Mouse (Mus musculus) CH12.LX (cell line): ENCODE measurements around the gene Ntm. TPM values are rescaled to one million over a fixed set of nuclear protein-coding genes. Genes with fewer than 3 reads are reported as not detected.

ENCODE experiments used
- DNase-seq: peaks from one replicate; pipeline ENCODE4 v3.0.0-alpha.2; 2013; ENCODE audit errors: extremely low read depth
- H3K27ac ChIP-seq: 2 replicates; pipeline ENCODE4 v1.5.1; 2012; ENCODE audit warnings: low read depth, mild to moderate bottlenecking, control low read depth, moderate library complexity; ENCODE audit not compliant: insufficient read depth
- H3K27me3 ChIP-seq: replicated peaks from 2 replicates; pipeline ENCODE3; 2012; ENCODE audit warnings: inconsistent platforms
- H3K36me3 ChIP-seq, 2 experiments: replicated peaks in 1 of 2; 2 replicates each; pipeline versions ENCODE3 to v1.6.1; 2012; ENCODE audit warnings: inconsistent platforms in 1 of 2, low read length in 1 of 2, mild to moderate bottlenecking in 1 of 2, mixed read lengths in 1 of 2, moderate library complexity in 1 of 2; ENCODE audit not compliant: control insufficient read depth in 1 of 2, insufficient read depth in 1 of 2
- H3K4me1 ChIP-seq, 2 experiments: 2 replicates each; pipeline ENCODE4 v1.6.1; 2012; ENCODE audit warnings: inconsistent platforms in 1 of 2, moderate library complexity in 1 of 2; ENCODE audit not compliant: insufficient read depth in 2 of 2, control insufficient read depth in 1 of 2
- H3K4me2 ChIP-seq: 2 replicates; pipeline ENCODE4 v1.6.1; 2012; ENCODE audit warnings: low read depth, mild to moderate bottlenecking, control low read depth; ENCODE audit not compliant: poor library complexity, insufficient read depth, severe bottlenecking
- H3K4me3 ChIP-seq, 3 experiments: fragments of 150-350 bp in 1 of 3; sonication (generic) in 1 of 3; replicated peaks in 1 of 3; 2 replicates each; pipeline versions ENCODE3 to v1.5.1; 2011 to 2012; ENCODE audit warnings: low read depth in 2 of 3, low read length in 2 of 3, mild to moderate bottlenecking in 2 of 3, moderate library complexity in 2 of 3, control low read depth in 1 of 3, improper control_type of control experiment in 1 of 3, inconsistent platforms in 1 of 3, mixed read lengths in 1 of 3; ENCODE audit not compliant: poor library complexity in 1 of 3
- H3K79me2 ChIP-seq: replicated peaks from 2 replicates; pipeline ENCODE4 v1.6.1; 2012; ENCODE audit warnings: mild to moderate bottlenecking, moderate library complexity; ENCODE audit not compliant: control insufficient read depth, poor library complexity, insufficient read depth, severe bottlenecking; ENCODE audit errors: extremely low read depth
- H3K9ac ChIP-seq: 2 replicates; pipeline ENCODE4 v1.6.1; 2012; ENCODE audit warnings: low read depth, mild to moderate bottlenecking, control low read depth, moderate library complexity; ENCODE audit not compliant: insufficient read depth
- H3K9me3 ChIP-seq: replicated peaks from 2 replicates; pipeline ENCODE3; 2012; ENCODE audit warnings: low read length, inconsistent platforms, mixed read lengths
- BHLHE40 ChIP-seq: IDR thresholded peaks from 2 replicates; pipeline ENCODE4 v1.6.1; 2011; ENCODE audit warnings: mild to moderate bottlenecking, low read depth, low read length, improper control_type of control experiment
- CHD1 ChIP-seq: IDR thresholded peaks from 2 replicates; pipeline ENCODE4 v1.6.1; 2012; ENCODE audit warnings: low read depth, low read length, improper control_type of control experiment, inconsistent platforms
- CTCF ChIP-seq, 2 experiments: IDR thresholded peaks in 1 of 2; conservative IDR thresholded peaks in 1 of 2; 2 replicates each; pipeline ENCODE4 v1.5.1; 2011 to 2012; ENCODE audit warnings: low read depth in 2 of 2, low read length in 2 of 2, improper control_type of control experiment in 1 of 2, inconsistent platforms in 1 of 2, mild to moderate bottlenecking in 1 of 2, moderate library complexity in 1 of 2
- E2F4 ChIP-seq: IDR thresholded peaks from 2 replicates; pipeline ENCODE4 v1.6.1; 2011; ENCODE audit warnings: low read depth, low read length, improper control_type of control experiment; ENCODE audit not compliant: insufficient replicate concordance
- ELF1 ChIP-seq: IDR thresholded peaks from 2 replicates; pipeline ENCODE4 v1.6.1; 2014; ENCODE audit warnings: low read depth, mild to moderate bottlenecking, inconsistent platforms, low read length, improper control_type of control experiment
- EP300 ChIP-seq: IDR thresholded peaks from 2 replicates; pipeline ENCODE4 v1.6.1; 2011; ENCODE audit warnings: low read length, improper control_type of control experiment
- ETS1 ChIP-seq: conservative IDR thresholded peaks from 2 replicates; pipeline ENCODE4 v1.6.1; 2012; ENCODE audit warnings: low read depth, mild to moderate bottlenecking, inconsistent platforms, low read length, improper control_type of control experiment, moderate library complexity
- GABPA ChIP-seq: IDR thresholded peaks from 2 replicates; pipeline ENCODE4 v1.6.1; 2012; ENCODE audit warnings: low read depth, low read length, improper control_type of control experiment, inconsistent platforms; ENCODE audit not compliant: insufficient replicate concordance
- HCFC1 ChIP-seq: IDR thresholded peaks from 2 replicates; pipeline ENCODE4 v1.6.1; 2012; ENCODE audit warnings: low read depth, mild to moderate bottlenecking, inconsistent platforms, low read length, improper control_type of control experiment
- IRF4 ChIP-seq: IDR thresholded peaks from 2 replicates; pipeline ENCODE4 v1.6.1; 2014; ENCODE audit warnings: low read depth, mild to moderate bottlenecking, inconsistent platforms, low read length, improper control_type of control experiment
- JUN ChIP-seq: IDR thresholded peaks from 2 replicates; pipeline ENCODE4 v1.6.1; 2011; ENCODE audit warnings: low read depth, mild to moderate bottlenecking, low read length, improper control_type of control experiment, moderate library complexity; ENCODE audit not compliant: insufficient read depth
- MAX ChIP-seq: IDR thresholded peaks from 2 replicates; pipeline ENCODE4 v1.6.1; 2011; ENCODE audit warnings: low read length, improper control_type of control experiment
- PAX5 ChIP-seq: IDR thresholded peaks from 2 replicates; pipeline ENCODE4 v1.6.1; 2012; ENCODE audit warnings: low read length, inconsistent platforms, mixed read lengths
- POLR2A ChIP-seq: IDR thresholded peaks from 2 replicates; pipeline ENCODE4 v1.6.1; 2011; ENCODE audit warnings: low read depth, mild to moderate bottlenecking, improper control_type of control experiment, low read length
- RAD21 ChIP-seq: IDR thresholded peaks from 2 replicates; pipeline ENCODE4 v1.6.1; 2011; ENCODE audit warnings: low read depth, mild to moderate bottlenecking, low read length, improper control_type of control experiment, moderate library complexity
- RCOR1 ChIP-seq: conservative IDR thresholded peaks from 2 replicates; pipeline ENCODE4 v1.6.1; 2012; ENCODE audit warnings: low read depth, mild to moderate bottlenecking, inconsistent platforms, low read length, improper control_type of control experiment
- SIN3A ChIP-seq: IDR thresholded peaks from 2 replicates; pipeline ENCODE4 v1.6.1; 2012; ENCODE audit warnings: low read length, improper control_type of control experiment, inconsistent platforms
- SMC3 ChIP-seq: IDR thresholded peaks from 2 replicates; pipeline ENCODE4 v1.6.1; 2011; ENCODE audit warnings: low read depth, low read length, improper control_type of control experiment
- TBP ChIP-seq: conservative IDR thresholded peaks from 2 replicates; pipeline ENCODE4 v1.6.1; 2011; ENCODE audit warnings: low read depth, low read length, improper control_type of control experiment
- UBTF ChIP-seq: IDR thresholded peaks from 2 replicates; pipeline ENCODE4 v1.6.1; 2012; ENCODE audit warnings: low read depth, mild to moderate bottlenecking, inconsistent platforms, low read length, improper control_type of control experiment, moderate library complexity
- USF2 ChIP-seq: conservative IDR thresholded peaks from 2 replicates; pipeline ENCODE4 v1.6.1; 2011; ENCODE audit warnings: low read depth, low read length, improper control_type of control experiment
- ZC3H11A ChIP-seq: IDR thresholded peaks from 2 replicates; pipeline ENCODE4 v1.6.1; 2012; ENCODE audit warnings: low read depth, mild to moderate bottlenecking, inconsistent platforms, low read length, improper control_type of control experiment
- ZKSCAN1 ChIP-seq: IDR thresholded peaks from 2 replicates; pipeline ENCODE4 v1.6.1; 2012; ENCODE audit warnings: low read depth, inconsistent platforms, low read length, improper control_type of control experiment, borderline replicate concordance
- ZMIZ1 ChIP-seq: IDR thresholded peaks from 2 replicates; pipeline ENCODE4 v1.6.1; 2012; ENCODE audit warnings: low read depth, mild to moderate bottlenecking, inconsistent platforms, low read length, improper control_type of control experiment
- ZNF384 ChIP-seq: IDR thresholded peaks from 2 replicates; pipeline ENCODE4 v1.6.1; 2012; ENCODE audit warnings: low read depth, low read length, improper control_type of control experiment, inconsistent platforms
- dilution Hi-C: fragments of 300-500 bp; cut with MboI; formaldehyde crosslinking; loops from 2 replicates; pipeline ENCODE4 v1.14.3; 2020; ENCODE audit warnings: low sequenced_read_pairs; ENCODE audit not compliant: extremely low pct_unique_long_range_greater_than_20kb, extremely low pct_ligation_motif_present
- in situ Hi-C: fragments of 300-500 bp; cut with MboI; formaldehyde crosslinking; loops from 3 replicates; pipeline ENCODE4 v1.14.3; 2019; ENCODE audit warnings: low sequenced_read_pairs, low pct_ligation_motif_present, low pct_unique_long_range_greater_than_20kb, mixed read lengths
- polyA plus RNA-seq: library from polyadenylated mRNA; unstranded; fragments of >175 nt; gene quantifications from 2 replicates; pipeline ENCODE4 v1.2.1, GENCODE M21; 2012; ENCODE audit warnings: low read depth; ENCODE audit not compliant: insufficient read length
- total RNA-seq, 2 experiments: library from RNA; depleted of rRNA; stranded (reverse); fragments of 300-350 nt in 1 of 2; fragments of >200 nt in 1 of 2; gene quantifications; 2 replicates each; pipeline ENCODE4 v1.2.3; 2012 to 2014

Gene Ntm
- total and polyA plus RNA-seq, 3 experiments: not detected

DNA sequence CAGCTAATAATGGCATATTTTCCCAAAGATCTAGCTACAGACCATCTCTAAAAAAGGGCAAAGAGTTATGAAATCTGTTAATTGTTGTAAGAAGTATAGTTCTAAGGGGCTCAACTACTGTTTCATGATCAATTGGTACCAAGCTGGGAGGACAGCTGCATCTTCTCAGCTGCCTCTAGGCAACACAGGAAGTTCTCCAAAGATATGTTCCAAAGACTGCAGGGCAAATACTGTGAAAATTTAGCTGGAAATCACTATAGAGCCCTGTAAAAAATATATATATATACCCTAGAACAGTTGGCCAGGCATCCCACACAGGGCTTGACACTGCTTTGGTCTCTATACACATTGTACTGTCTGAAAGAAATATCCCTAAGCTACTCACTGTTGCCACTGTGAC is 489.5 kb downstream of the Ntm start:
- TF ChIP-seq IRF4: no peak
- no peak for TF ChIP-seq POLR2A
- TF ChIP-seq EP300: no peak
- no peak for TF ChIP-seq RAD21
- TF ChIP-seq UBTF: no peak
- TF ChIP-seq CTCF (conservative IDR thresholded peaks at IDR 0.05 in 1 of 2, IDR thresholded peaks at IDR 0.05 in 1 of 2; ENCODE audit: low read depth in 2 of 2, low read length in 2 of 2): no peak
- TF ChIP-seq SIN3A: no peak
- no peak for TF ChIP-seq RCOR1
- no peak for TF ChIP-seq ETS1
- TF ChIP-seq HCFC1: no peak
- TF ChIP-seq SMC3: no peak
- TF ChIP-seq ZNF384: no peak
- TF ChIP-seq CHD1: no peak
- TF ChIP-seq BHLHE40: no peak
- TF ChIP-seq ELF1: no peak
- no peak for TF ChIP-seq ZKSCAN1
- DNase-seq: no peak
- no peaks in the 10 kb centered on the region for H3K4me1 ChIP-seq
- H3K4me3 ChIP-seq: no peak overlapping the region
- H3K4me2 ChIP-seq: no peak overlapping the region
- H3K9me3 ChIP-seq: peaks cover 56% of the 10 kb centered on the region
- dilution Hi-C loops: no loop called here
- H3K9ac ChIP-seq: no peak overlapping the region
- H3K27ac ChIP-seq: no peak overlapping the region
- in situ Hi-C loops: no loop called here
- no peaks in the 10 kb centered on the region for H3K36me3 ChIP-seq
- H3K27me3 ChIP-seq: no peaks in the 10 kb centered on the region
- H3K79me2 ChIP-seq: no peaks in the 10 kb centered on the region

DNA sequence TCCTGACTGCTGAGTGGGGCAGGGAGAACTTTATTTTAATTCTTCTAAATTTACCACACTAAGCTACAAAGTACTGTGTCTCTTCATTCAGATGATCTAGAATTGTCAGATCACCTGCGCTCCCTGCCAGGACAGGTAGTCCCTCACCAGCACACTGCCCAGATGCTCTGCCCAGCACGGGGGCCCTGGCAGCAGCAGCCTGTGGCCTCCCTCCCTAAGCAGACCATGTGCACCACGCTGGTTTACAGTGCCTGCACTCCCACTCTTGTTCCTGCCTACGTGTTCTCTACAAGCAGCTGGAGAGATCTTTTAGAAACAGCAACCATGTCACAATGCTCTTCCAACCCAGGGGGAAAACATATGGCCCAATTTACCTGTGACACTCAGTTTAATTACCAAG is 490.7 kb downstream of the Ntm start:
- H3K4me3 ChIP-seq: no peak overlapping the region
- H3K36me3 ChIP-seq: no peaks in the 10 kb centered on the region
- H3K79me2 ChIP-seq: no peaks in the 10 kb centered on the region
- H3K9ac ChIP-seq: no peak overlapping the region
- DNase-seq: no peak
- H3K9me3 ChIP-seq: peaks cover 55% of the 10 kb centered on the region
- H3K4me2 ChIP-seq: no peak overlapping the region
- H3K27me3 ChIP-seq: no peaks in the 10 kb centered on the region
- no peaks in the 10 kb centered on the region for H3K4me1 ChIP-seq
- dilution Hi-C loops: no loop called here
- TF ChIP-seq MAX (no peak), ELF1 (no peak), TBP (no peak), E2F4 (no peak), RCOR1 (no peak), ZKSCAN1 (no peak), GABPA (no peak), ZMIZ1 (no peak), ZC3H11A (no peak), USF2 (no peak), JUN (no peak), BHLHE40 (no peak), RAD21 (no peak), PAX5 (no peak)
- TF ChIP-seq, all 38 proteins: peak for 0
- in situ Hi-C loops: no loop called here
- no peak overlapping the region for H3K27ac ChIP-seq
